Mouse (Mus musculus): ENCODE measurements around the gene Thy1.

DNA sequence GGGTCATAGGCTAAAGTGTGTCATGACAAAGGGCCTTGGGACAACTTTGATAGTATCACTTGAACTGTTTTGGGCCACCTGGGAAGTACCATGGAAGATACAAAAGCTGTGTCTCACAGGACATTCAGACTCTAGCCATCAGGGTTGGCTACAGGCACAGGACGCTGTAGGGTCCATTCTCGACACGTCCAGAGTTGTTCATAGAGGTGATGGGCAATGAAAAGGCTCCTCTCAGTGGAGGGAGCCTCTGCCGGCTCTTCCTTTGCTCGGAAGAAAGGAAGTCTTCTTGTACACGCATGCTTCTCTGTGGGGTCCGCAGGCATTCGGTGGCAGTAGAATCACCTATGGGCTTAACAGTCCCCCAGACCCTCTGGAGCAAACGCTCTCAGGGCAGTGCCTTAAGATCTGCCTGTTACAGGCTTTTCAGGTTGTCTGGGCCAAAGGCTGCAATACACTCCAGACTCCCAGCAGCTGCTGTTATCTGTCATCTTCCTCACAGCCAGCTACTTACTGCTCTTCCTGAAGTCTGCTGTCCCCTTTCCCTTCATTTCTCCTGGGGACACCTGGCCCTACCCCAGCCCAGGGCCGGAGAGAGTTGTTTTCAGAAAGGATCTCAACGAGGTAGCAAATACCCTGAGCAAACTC is 34.2 kb downstream of the Thy1 start:
- TF ChIP-seq CTCF (IDR thresholded peaks at IDR 0.05; ENCODE audit: low read depth): no peak
- no peak for TF ChIP-seq EP300 (optimal IDR thresholded peaks at IDR 0.05)
